Mouse (Mus musculus): ENCODE results near the gene Rybp. TPM values are rescaled to one million over a fixed set of nuclear protein-coding genes. Genes with fewer than 3 reads are reported as not detected.

Gene Rybp
- total RNA-seq, 2 experiments from 2014 or later: 21.4 to 30.1 TPM

DNA sequence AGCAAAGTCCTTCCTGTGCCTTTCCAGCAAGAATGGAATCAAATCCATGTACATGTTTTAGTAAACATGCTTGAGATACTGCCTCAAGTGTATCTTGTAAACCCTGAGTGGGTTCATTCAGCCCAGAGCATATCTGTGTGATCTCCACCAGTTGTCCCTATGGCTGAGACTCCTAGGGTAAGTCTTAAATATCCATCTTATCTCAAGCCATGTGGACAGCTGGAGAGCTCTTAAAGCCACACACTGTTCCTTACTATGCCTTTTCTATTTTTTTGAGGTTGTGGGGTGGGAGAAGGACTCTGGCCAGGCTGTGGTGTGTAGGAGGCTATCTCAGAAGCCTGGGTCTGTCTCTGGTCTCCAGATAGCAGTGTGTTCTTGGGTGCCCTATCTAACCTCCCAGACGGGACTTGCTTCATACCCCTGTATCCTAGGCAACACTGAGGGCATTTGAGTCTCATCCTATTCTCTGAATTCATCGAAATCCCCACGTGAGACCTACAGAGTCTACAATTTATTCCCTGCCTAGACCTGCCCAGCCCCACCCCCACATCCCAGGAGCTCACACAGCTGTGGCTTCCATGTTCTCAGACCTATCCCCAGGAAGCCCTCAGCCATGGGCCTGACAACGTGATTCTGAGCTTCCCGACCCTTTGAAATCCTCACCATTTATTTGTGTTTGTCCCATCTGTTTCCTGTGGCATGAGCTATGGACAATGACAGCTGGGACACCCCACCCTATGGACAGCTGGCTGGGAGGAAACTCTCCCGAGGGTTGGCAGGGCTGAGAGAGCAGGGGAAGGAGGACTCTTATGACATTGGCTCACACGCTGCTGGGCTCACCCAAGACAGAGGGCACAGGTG lies 98.2 kb downstream of the Rybp start:
- DNase-seq: no peak

DNA sequence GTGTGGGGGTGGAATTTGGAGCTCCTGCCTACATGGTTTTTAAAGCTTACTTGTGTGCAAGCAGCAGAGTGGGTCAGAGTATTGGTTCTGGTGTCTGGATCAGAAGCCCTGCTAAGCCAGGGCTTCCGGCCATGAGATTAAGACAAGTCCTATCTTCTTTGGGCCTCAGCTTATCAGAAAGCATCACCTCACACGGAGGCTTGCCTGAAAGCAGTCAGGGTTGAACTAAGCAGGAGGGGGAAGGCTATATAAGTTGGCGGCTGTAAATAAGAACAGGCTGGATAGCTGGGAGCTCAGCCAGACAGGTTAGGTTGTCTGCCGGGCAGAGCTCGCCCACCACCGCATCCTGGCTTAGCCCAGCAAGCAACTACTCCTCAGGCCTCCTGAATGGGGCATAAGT lies 99.5 kb downstream of the Rybp start:
- no peak for DNase-seq

DNA sequence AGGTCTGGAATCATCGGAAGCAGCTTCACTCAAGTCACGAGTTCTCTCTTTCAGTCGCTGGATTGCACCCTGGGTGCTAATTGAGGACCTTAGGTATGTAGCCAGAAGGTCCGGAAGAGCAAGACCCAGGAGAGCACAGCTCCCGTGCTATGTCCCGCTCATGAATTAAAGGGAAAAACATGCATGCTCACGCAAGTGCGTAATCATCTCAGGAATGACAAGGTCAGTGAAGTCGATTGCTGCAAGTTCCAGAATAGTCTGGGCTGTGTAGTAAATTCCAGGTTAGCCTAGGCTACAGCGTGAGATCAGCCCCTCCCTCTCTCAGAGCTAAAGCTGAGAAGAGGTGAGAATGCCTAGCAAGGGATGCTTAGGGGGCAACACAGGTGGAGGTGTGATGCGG lies 100.5 kb downstream of the Rybp start:
- DNase-seq: no peak

DNA sequence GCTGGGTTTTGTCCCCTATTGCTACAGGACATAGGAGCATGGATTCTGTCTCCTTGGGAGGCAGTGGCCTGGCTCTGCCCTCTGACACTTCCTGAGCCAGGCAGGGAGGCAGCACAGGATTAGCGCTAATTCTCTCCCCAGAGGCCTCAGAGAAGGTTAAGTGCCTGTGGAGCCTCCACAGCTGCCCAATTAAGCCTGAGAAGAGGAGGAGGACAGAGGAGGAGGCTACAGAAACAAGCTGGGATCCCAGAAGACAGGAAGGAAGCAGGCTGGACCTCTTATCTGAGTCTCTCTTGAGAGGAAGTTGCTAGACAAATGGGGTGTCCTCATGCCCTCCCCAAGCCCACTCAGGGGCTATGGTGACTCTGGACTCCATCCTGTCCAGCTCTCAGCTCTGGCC lies 101.8 kb downstream of the Rybp start:
- DNase-seq: no peak

DNA sequence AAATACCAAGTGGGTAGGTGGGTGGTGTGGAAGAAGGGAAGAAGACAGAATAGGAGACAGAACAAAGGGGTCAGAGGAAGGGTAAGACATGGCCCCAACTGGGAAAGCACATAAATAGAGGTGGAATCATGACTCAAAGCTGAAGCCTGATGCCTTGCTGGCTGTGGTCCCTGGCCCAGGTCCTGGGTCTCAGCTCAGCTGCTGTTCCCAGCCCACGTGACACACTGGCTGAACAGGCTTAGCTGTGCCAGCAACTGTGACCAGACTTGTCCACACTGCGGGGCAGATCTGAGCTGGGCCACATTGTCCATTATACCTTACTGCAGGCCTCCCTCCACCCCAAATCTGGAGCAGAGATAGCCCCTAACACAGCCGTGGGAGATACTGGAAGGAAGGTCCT lies 103.9 kb downstream of the Rybp start:
- no peak for DNase-seq

DNA sequence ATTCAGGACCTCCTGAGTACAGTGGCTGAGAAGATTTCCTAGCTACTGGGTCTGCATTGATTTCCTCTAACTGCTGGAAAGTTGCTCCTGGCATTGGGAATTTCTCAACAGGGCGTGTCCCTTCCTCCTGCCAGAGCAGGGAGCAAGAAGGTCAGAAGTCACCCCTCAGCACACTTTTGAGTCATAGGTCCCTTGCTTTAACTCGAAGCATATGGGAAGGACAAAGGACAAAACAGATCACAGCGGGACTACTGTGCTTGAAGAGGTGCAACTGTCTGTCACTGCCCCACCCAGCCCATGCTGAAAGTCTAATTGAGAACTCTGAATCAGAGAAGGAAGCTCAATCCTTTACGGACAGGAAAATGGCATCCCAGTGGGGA lies 106.4 kb downstream of the Rybp start:
- no peak for DNase-seq

DNA sequence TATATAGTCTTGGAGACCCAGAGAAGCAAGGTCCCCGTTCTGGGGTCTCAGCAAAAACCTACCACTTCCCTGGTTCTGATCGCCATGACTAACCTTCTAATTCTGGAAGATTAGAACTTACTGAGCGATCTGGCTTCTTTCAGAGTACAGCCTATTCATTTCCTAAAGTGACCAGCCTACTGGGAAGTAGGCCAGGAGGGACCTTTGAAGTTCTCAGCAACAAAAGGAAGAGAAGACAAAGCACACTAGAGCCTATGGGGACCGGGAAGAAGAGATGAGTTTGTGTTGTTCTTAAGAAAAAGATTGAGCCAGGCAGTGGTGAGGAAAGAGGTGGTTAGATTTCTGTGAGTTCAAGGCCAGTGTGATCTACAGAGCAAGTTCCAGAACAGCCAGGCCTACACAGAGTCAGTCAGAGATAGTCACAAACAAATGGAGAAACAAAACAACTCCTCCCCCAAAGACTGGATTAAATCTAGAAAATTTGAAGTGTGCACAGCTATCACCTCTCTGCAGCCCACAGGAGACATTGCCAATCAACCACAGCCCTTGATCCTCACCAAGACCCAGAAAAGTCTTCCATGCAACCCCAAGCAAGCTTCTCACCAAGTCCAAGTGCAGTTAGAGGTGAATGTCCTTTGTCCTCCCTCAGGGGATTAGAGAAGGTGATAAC lies 106.9 kb downstream of the Rybp start:
- no peak for DNase-seq

DNA sequence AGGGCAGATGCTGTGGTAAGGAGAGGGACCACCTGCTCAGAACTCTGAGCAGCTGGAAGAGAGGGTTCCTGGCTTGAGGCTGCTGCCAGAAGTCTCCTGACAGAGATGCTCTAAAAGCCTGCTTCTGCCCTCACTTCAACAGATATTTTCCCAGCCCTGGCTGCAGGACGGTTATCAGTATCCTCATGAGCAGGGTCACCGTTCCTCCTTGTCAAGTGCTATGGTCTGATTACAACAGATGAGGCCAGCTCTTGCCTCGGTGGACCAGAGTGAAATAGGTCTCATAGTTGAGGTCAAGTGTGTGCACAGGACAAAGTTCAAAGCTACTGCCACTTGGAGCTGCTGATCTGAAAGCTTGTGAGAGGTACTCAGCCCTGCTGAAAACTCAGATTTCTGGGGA lies 108.5 kb downstream of the Rybp start:
- DNase-seq: no peak

Measured in adrenal gland, postnatal 10 days (tissue).